Mouse (Mus musculus): ENCODE measurements around the gene Gm13889. TPM values are rescaled to one million over a fixed set of nuclear protein-coding genes. Genes with fewer than 3 reads are reported as not detected.

The Gm13889 gene
- total RNA-seq (2014; fragmentation: Nextera tagmentation) = not detected in 2 replicates
- total RNA-seq (2017) = not detected in 2 replicates

DNA sequence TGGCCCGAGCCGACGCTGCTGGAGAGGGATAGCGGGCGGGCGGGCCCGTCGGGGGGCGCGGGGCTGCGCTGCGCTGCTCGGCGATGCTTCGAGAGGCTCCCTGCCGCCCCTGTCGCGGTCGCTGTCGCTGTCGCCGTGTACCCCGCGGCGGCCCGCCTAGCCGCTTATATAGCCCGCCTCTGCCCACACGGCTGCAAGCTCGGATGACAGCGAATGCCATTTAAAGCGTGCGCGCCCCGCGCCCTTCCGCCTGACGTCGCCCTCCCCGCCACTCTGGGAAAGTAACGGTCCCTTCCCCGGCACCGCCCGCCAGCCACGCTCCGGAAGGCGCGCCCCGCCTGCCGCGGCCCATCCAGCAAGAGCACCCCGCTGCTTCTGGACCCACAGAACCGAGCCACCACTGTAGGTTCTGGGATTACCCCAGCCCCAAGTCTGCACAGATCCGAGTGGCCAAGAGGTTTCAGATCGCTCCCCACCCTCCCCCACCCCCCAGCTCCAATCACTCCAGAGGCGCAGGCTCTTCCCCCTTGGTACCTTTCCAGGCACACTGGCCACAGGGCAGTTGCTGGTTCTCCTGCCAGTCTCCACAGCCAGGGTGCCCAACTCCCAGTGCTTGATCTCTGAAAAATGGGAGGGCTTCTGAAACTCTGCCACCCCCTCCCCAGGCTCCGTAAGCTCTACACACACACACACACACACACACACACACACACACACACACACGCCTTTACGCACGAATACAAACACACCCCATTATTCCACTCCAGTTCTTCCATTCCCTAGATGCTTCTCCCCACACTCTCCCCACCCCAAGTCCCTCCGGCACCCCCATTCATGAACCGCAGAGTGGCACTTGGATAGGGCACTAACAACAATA, at the start of gene Gm13889:
Gene Gm13889 (minus strand): TSS at position 294 of the 877 bp plus-strand sequence.
- no peak for ATAC-seq (replicated peaks; ENCODE audit: low FRiP score, low TSS enrichment, poor library complexity, severe bottlenecking)

DNA sequence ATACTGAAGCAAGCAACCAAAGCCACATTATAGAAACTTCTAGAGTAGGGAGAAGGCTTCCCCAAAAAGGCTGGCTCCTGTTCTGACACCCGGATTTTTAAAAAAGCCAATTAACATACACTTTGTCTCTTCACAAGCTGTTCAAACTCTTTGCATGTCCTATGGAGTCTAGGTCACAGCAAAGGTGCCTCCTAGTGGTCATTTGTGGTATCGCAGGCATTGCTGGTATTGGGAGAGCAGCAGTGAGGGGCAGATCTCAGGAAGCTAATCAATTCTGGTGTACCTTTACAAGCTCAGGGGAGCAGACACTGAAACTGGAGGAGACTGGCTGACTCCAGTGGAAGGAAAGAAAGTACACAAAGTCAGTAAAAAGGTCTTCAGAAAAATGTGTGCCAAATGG, 45.3 kb upstream of the Gm13889 start:
- peak; percentile 93 for ATAC-seq (replicated peaks; ENCODE audit: low FRiP score, low TSS enrichment, poor library complexity, severe bottlenecking)

DNA sequence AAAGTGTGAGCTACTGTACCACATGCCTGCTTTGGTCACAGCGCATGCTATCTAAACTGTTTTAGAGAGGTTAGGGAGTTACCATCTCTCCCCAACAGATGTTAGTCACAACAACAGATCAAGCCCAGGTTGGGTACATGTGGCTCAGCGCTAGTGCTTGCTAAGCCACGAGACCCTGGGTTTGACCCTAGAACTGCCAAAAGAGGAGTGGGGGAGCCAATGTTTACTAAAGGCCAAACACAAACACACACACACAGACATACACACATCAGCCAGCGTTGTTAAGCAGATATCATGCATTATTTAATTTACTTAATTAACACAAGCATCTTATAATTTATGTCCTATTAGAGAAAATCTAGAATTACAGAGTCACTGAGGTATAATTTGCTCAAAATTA, 44.9 kb upstream of the Gm13889 start:
- no peak for ATAC-seq (replicated peaks; ENCODE audit: low FRiP score, low TSS enrichment, poor library complexity, severe bottlenecking)

GRCm38 (mm10) chr2:94001411-94001810, 44.4 kb upstream of the Gm13889 start:
- no peak for ATAC-seq (replicated peaks; ENCODE audit: low FRiP score, low TSS enrichment, poor library complexity, severe bottlenecking)

DNA sequence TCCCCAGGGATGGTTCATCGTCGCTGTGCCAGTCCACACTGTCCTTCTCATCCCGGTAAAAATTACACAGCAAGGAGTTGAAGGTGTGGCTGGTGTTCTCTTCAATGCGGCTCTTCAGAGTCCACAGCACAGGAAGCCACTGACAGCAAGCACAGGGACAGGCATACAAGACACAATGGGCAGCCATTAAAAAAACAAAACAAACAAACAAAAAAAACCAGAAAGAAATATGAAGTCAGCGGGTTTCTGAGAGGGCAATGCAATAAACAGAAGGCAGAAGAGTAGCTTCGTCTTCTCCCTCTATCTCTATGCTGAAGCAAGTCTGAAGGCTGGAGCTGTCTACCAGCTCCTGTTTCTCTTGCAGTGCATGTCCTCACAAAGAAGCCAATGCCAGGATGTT, 39.3 kb upstream of the Gm13889 start, which contains the start of gene Gm27027:
Gene Gm27027 (minus strand): TSS at position 101 of the 400 bp plus-strand sequence.
- no peak for ATAC-seq (replicated peaks; ENCODE audit: low FRiP score, low TSS enrichment, poor library complexity, severe bottlenecking)

DNA sequence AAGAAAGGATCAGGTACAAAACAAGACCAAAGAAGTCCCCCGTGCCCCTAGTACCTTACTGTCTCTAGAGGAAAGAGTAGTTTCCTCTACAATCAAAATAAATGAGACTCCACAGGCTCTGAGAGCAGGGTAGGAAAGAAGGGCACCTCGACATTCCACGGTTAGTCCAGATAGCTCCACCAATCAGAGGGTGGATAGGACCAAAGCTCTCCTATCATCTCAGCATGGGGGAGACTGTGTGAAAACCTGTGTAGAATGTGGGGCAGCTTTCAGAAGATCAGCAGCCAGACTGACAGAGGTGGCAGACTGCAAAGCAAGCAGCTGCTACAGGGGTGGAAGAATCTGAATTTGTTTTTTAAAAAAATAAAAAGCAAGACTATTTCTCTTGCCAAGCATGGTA, 35.8 kb upstream of the Gm13889 start:
- no peak for ATAC-seq (replicated peaks; ENCODE audit: low FRiP score, low TSS enrichment, poor library complexity, severe bottlenecking)

- no peak for ATAC-seq (replicated peaks; ENCODE audit: low FRiP score, low TSS enrichment, poor library complexity, severe bottlenecking)
Observed at GRCm38 (mm10) chr2:93992259-93992658, 35.3 kb upstream of the Gm13889 start.

DNA sequence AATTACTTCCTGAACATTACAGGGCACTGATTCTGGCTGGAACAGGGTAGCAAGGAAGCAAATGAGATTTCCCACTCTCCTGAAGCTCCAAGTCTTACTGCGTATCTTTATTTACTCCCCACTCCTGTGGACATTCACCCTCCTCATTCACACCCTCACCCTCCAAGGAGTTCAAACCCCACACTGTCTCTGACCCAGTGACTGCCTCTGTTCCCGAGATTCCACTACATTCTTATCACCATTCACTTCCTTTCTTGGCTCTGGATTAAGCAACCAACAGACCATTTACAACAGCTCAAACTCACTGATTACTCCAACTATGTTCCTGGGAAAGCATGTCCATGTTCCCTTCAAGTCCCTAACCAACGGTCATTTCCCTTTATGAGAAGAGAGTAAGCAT, 34.3 kb upstream of the Gm13889 start:
- no peak for ATAC-seq (replicated peaks; ENCODE audit: low FRiP score, low TSS enrichment, poor library complexity, severe bottlenecking)

- no peak for ATAC-seq (replicated peaks; ENCODE audit: low FRiP score, low TSS enrichment, poor library complexity, severe bottlenecking)
Observed at GRCm38 (mm10) chr2:93988440-93988839, 31.4 kb upstream of the Gm13889 start.

DNA sequence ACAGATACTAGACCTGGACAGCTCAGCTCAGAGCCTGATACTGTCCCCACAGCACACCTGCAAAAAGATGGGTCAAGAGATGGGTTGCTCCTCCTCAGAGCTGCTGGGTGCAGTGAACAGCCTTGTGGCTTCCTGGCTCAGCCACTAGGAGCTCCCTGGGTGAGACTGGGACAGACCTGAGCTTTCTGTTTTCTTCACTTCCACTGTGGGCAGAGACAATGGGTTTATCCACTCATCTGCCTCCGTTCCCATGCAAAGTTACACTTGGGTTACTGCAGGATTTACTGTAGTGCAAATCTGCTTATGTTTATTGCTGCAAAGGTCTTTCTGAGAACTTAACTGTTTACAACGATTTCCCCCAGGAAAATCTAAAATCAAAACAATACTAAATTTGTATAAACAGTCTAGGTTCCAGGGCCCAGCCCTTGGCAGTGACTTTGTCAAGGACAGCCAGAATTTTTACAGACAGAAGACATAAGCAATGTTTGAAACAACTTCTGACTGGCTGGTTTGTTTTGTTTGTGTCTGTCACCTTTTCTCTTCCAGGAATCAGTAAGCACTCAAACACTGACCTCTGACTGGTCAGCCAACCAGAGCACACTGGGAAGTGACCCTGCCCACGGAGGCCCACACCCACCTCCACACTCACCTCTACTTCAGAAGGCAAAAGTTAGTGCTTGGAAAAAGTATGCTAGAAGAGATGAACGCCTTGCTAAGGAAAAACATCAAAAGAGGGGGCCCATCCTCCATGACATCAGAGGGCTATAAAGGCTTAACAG, 25.6 kb upstream of the Gm13889 start:
- ATAC-seq (replicated peaks; ENCODE audit: low FRiP score, low TSS enrichment, poor library complexity, severe bottlenecking) = no peak

GRCm38 (mm10) chr2:93979249-93980120, 22.5 kb upstream of the Gm13889 start:
- ATAC-seq (replicated peaks; ENCODE audit: low FRiP score, low TSS enrichment, poor library complexity, severe bottlenecking) = no peak

DNA sequence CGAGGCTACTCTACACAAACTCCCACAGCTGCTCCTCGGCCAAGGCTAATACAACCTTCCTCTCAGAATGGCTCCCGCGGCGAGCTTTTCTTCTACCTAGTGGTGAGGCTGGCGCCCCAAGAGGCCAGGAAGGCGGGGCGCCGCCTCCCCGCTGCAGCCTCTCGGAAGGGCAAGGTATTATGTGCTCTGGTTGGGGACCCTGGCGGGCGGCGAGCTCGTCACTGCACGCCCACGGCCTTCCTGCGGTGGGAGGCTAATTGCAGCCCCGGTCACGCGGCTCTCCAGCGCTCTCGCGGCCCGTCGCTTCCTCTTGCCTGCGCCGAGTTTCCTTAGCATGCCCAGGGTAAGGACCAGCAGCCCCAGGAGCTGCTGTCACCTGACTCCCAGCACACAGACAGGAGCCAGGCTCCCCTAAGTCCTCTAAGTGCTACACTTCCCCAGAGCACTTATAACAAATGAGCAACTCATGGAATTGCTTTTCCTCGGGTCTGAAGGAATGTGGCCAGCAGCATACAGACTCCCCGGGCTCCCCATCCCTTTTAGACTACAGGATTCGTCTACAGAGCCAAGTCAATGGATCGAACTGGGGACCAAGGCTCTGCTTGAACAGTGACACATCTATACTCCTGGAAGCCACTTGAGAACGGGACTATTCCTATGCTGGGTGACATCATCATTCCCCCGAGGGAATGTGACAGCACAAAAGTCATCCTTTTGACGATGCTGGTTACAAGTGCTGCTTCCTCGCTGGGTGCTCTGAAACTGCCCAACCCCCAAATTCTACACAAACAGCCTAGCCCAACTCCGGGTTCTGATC, 19.6 kb upstream of the Gm13889 start:
- ATAC-seq (replicated peaks; ENCODE audit: low FRiP score, low TSS enrichment, poor library complexity, severe bottlenecking) = peak; percentile 78

GRCm38 (mm10) chr2:93975526-93976435, 18.8 kb upstream of the Gm13889 start:
- ATAC-seq (replicated peaks; ENCODE audit: low FRiP score, low TSS enrichment, poor library complexity, severe bottlenecking) = no peak

- ATAC-seq (replicated peaks; ENCODE audit: low FRiP score, low TSS enrichment, poor library complexity, severe bottlenecking) = no peak
Observed at GRCm38 (mm10) chr2:93975041-93975440, 18.0 kb upstream of the Gm13889 start.

DNA sequence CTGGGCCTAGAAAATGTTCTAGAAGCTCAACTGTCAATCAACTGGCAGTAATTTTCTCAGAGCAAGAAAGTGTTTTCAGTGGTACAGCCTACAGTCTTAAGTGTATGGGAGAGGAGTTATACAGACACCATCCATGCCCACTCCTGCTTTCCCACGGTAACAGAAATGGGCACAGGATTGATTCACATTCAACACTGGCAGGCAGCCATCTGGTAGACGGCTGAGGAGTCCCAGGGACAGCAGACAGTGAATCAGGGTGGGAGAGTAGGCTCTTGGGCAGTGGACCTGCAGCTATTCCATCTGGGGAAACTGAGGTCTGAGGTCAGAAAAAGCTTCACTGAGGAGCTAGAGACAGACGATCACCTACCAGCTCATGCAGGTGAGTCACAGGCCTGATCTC, 14.6 kb upstream of the Gm13889 start:
- ATAC-seq (replicated peaks; ENCODE audit: low FRiP score, low TSS enrichment, poor library complexity, severe bottlenecking) = no peak

- no peak for ATAC-seq (replicated peaks; ENCODE audit: low FRiP score, low TSS enrichment, poor library complexity, severe bottlenecking)
Observed at GRCm38 (mm10) chr2:93964494-93965160, 7.6 kb upstream of the Gm13889 start.

- no peak for ATAC-seq (replicated peaks; ENCODE audit: low FRiP score, low TSS enrichment, poor library complexity, severe bottlenecking)
Observed at GRCm38 (mm10) chr2:93963802-93964201, 6.8 kb upstream of the Gm13889 start.
